Mouse (Mus musculus) frontal cortex, postnatal 10 days (tissue): Measurements from ENCODE around the gene Syt8.

ENCODE experiments used
- DNase-seq, 2 experiments: peaks; one replicate each; pipeline ENCODE4 v3.0.0; 2022; ENCODE audit warnings: low spot score in 2 of 2, mixed read lengths in 1 of 2

The Syt8 gene

GRCm38 (mm10) chr7:142445324-142445723 lies 10.7 kb downstream of the Syt8 start:
- no peak for DNase-seq

GRCm38 (mm10) chr7:142446264-142446663 lies 11.6 kb downstream of the Syt8 start:
- no peak for DNase-seq

- no peak for DNase-seq
These were observed 14.5 kb downstream of the Syt8 start for GRCm38 (mm10) chr7:142449038-142449617.

GRCm38 (mm10) chr7:142454706-142455105 lies 20.1 kb downstream of the Syt8 start:
- DNase-seq = no peak

GRCm38 (mm10) chr7:142455251-142455650 lies 20.6 kb downstream of the Syt8 start:
- no peak for DNase-seq

GRCm38 (mm10) chr7:142456806-142457205 lies 22.2 kb downstream of the Syt8 start:
- no peak for DNase-seq

- DNase-seq = peak; percentile 37 to 59
These were observed 22.7 kb downstream of the Syt8 start for GRCm38 (mm10) chr7:142457227-142457811.

- DNase-seq = no peak
These were observed 23.4 kb downstream of the Syt8 start for GRCm38 (mm10) chr7:142458026-142458425.

GRCm38 (mm10) chr7:142458676-142459298 lies 24.1 kb downstream of the Syt8 start:
- DNase-seq = no peak

GRCm38 (mm10) chr7:142459299-142459691 lies 24.6 kb downstream of the Syt8 start:
- DNase-seq = no peak

- no peak for DNase-seq
These were observed 26.0 kb downstream of the Syt8 start, which contains the start of gene Lsp1 for GRCm38 (mm10) chr7:142460636-142461077. TSS of gene Lsp1 (plus strand) at chr7:142460809.

GRCm38 (mm10) chr7:142461446-142461845 lies 26.8 kb downstream of the Syt8 start:
- no peak for DNase-seq

GRCm38 (mm10) chr7:142462190-142462589 lies 27.5 kb downstream of the Syt8 start:
- DNase-seq = no peak

GRCm38 (mm10) chr7:142462594-142463078 lies 28.0 kb downstream of the Syt8 start:
- DNase-seq = no peak

GRCm38 (mm10) chr7:142470171-142470691 lies 35.6 kb downstream of the Syt8 start:
- no peak for DNase-seq

- DNase-seq = no peak
These were observed 36.3 kb downstream of the Syt8 start for GRCm38 (mm10) chr7:142470808-142471413.

GRCm38 (mm10) chr7:142471414-142471861 lies 36.8 kb downstream of the Syt8 start:
- no peak for DNase-seq

GRCm38 (mm10) chr7:142471884-142472570 lies 37.4 kb downstream of the Syt8 start:
- DNase-seq = no peak

GRCm38 (mm10) chr7:142472936-142473335 lies 38.3 kb downstream of the Syt8 start:
- no peak for DNase-seq

GRCm38 (mm10) chr7:142473476-142473875 lies 38.8 kb downstream of the Syt8 start:
- DNase-seq = no peak

GRCm38 (mm10) chr7:142474799-142475198 lies 40.1 kb downstream of the Syt8 start:
- DNase-seq = no peak

- DNase-seq = no peak
These were observed 41.0 kb downstream of the Syt8 start for GRCm38 (mm10) chr7:142475641-142476040.
